Comparison of ENCODE assay signal across 18 mouse cellular contexts in genomic region chr2:92455704-92456103, GRCm38 (mm10). TPM values are rescaled to one million over a fixed set of nuclear protein-coding genes. Genes with fewer than 3 reads are reported as not detected.
A peak's percentile ranks its signal among the peaks of the same experiment; 100 is the strongest.
DNase-seq lines count a peak whose midpoint lies in the region; ATAC-seq and TF ChIP-seq lines count a peak whose summit lies in the region.
"Had no signal": no experiment of that assay in that cellular context is flagged by ENCODE, and none has a peak within 500 bp of the region (broad histone marks: within the 10 kb centered on the region; RNA-seq: fewer than 3 reads in every experiment).

No protein-coding gene starts in this region.

- no peak overlapping the region for H3K27ac ChIP-seq in heart, embryonic 13.5 days (replicated peaks)
- H3K27ac ChIP-seq in midbrain, embryonic 14.5 days (replicated peaks; ENCODE audit: low read depth, low read length): no peak overlapping the region
- H3K27ac ChIP-seq in midbrain, embryonic 15.5 days: no peak overlapping the region
- no peak overlapping the region for H3K27ac ChIP-seq in MEL (ENCODE audit: control insufficient read depth, low read depth, low read length)
- H3K27ac ChIP-seq in liver, embryonic 15.5 days (replicated peaks): no peak overlapping the region
- H3K27ac ChIP-seq: heart, embryonic 15.5 days; hindbrain, embryonic 12.5 days had no signal

- H3K79me2 ChIP-seq in MEL (ENCODE audit: control insufficient read depth, insufficient read depth, low read length, poor library complexity): peaks cover 39% of the 10 kb centered on the region

- no peak for TF ChIP-seq EP300 in MEL (IDR thresholded peaks at IDR 0.05; ENCODE audit: low read depth in 1 of 2, low read length in 2 of 2)

- peaks cover 32% of the 10 kb centered on the region for H3K36me3 ChIP-seq in heart, embryonic 13.5 days
- H3K36me3 ChIP-seq in midbrain, embryonic 14.5 days (ENCODE audit: control insufficient read depth, insufficient read depth, low read length): peaks cover 18% of the 10 kb centered on the region
- H3K36me3 ChIP-seq in midbrain, embryonic 15.5 days (replicated peaks): peaks cover 14% of the 10 kb centered on the region
- H3K36me3 ChIP-seq in MEL (ENCODE audit: control insufficient read depth in 1 of 2, insufficient read depth in 2 of 2, low read length in 2 of 2): peaks cover 4 to 35% of the 10 kb centered on the region in 2 experiments; a peak in 3 of 4 replicates
- peaks cover 33% of the 10 kb centered on the region for H3K36me3 ChIP-seq in liver, embryonic 15.5 days (replicated peaks)

- H3K9ac ChIP-seq in heart, embryonic 13.5 days: peak overlapping the region; percentile 42; the same call in 1 of the 2 replicates
- peak overlapping the region; percentile 16; the same call in 1 of the 2 replicates for H3K9ac ChIP-seq in midbrain, embryonic 14.5 days (replicated peaks; ENCODE audit: low read length)
- H3K9ac ChIP-seq in midbrain, embryonic 15.5 days: no peak overlapping the region
- H3K9ac ChIP-seq in MEL (ENCODE audit: control insufficient read depth, low read depth, low read length, poor library complexity, severe bottlenecking): peak overlapping the region; percentile 21
- no peak overlapping the region for H3K9ac ChIP-seq in liver, embryonic 15.5 days
- H3K9ac ChIP-seq: heart, embryonic 15.5 days; hindbrain, embryonic 12.5 days; lung, embryonic 14.5 days had no signal

- no peak for TF ChIP-seq RAD21 in MEL (IDR thresholded peaks at IDR 0.05; ENCODE audit: low read depth, low read length)

- ATAC-seq in heart, embryonic 13.5 days (ENCODE audit: extremely low read depth, insufficient number of reproducible peaks, low FRiP score, low TSS enrichment): no peak
- no peak for ATAC-seq in midbrain, embryonic 14.5 days (ENCODE audit: low FRiP score, low TSS enrichment)
- no peak for ATAC-seq in midbrain, embryonic 15.5 days (replicated peaks)
- ATAC-seq in liver, embryonic 15.5 days (ENCODE audit: insufficient read depth): no peak

- DNase-seq in heart, postnatal 14 days: no peak
- no peak for DNase-seq in midbrain, embryonic 14.5 days
- no peak for DNase-seq in MEL (ENCODE audit: low read depth, low spot score)
- DNase-seq in layer of hippocampus, adult 9-10 months (ENCODE audit: low spot score): no peak
- DNase-seq in adrenal gland, adult 2 months: no peak
- DNase-seq: adrenal gland, postnatal 36 days; cerebellum, postnatal 10 days; kidney, adult 18-20 months; kidney, postnatal 36 days; left cerebral cortex, postnatal 4 days; lung, embryonic 14.5 days had no signal

- no peaks in the 10 kb centered on the region for H3K9me3 ChIP-seq in heart, embryonic 13.5 days
- H3K9me3 ChIP-seq in midbrain, embryonic 14.5 days (ENCODE audit: control insufficient read depth, low read length): no peaks in the 10 kb centered on the region
- H3K9me3 ChIP-seq in midbrain, embryonic 15.5 days: no peaks in the 10 kb centered on the region
- H3K9me3 ChIP-seq in MEL (replicated peaks; ENCODE audit: insufficient read depth, low read length): no peaks in the 10 kb centered on the region
- no peaks in the 10 kb centered on the region for H3K9me3 ChIP-seq in liver, embryonic 15.5 days (replicated peaks)
- H3K9me3 ChIP-seq: heart, embryonic 15.5 days; hindbrain, embryonic 12.5 days had no signal

- H3K4me2 ChIP-seq in heart, embryonic 13.5 days: no peak overlapping the region
- H3K4me2 ChIP-seq in midbrain, embryonic 14.5 days (ENCODE audit: low read length): no peak overlapping the region
- H3K4me2 ChIP-seq in midbrain, embryonic 15.5 days: no peak overlapping the region
- H3K4me2 ChIP-seq in liver, embryonic 15.5 days: peak overlapping the region; percentile 5; the same call in 1 of the 2 replicates
- H3K4me2 ChIP-seq: heart, embryonic 15.5 days; hindbrain, embryonic 12.5 days; lung, embryonic 14.5 days had no signal

- WGBS in heart, embryonic 13.5 days: 53% methylated on average over 2 of the region's 3 CpGs
- WGBS in midbrain, embryonic 14.5 days: 55% methylated on average over 2 of the region's 3 CpGs
- WGBS in midbrain, embryonic 15.5 days: 44% methylated on average over 3 of the region's 3 CpGs
- 15% methylated on average over 3 of the region's 3 CpGs for WGBS in liver, embryonic 15.5 days (ENCODE audit: insufficient replicate concordance)

- TF ChIP-seq CTCF in MEL (IDR thresholded peaks at IDR 0.05 in 2 of 3, conservative IDR thresholded peaks at IDR 0.05 in 1 of 3; ENCODE audit: control insufficient read depth in 1 of 3, insufficient read depth in 1 of 3, low read depth in 2 of 3, low read length in 3 of 3, poor library complexity in 1 of 3, severe bottlenecking in 1 of 3): no peak

- intact Hi-C loops in heart, postnatal 14 days (cut with DNase I): no loop called here

- TF ChIP-seq POLR2A in MEL (IDR thresholded peaks at IDR 0.05; ENCODE audit: control insufficient read depth in 1 of 2, insufficient read depth in 1 of 2, low read depth in 1 of 2, low read length in 2 of 2, poor library complexity in 1 of 2): no peak

- peaks cover 5% of the 10 kb centered on the region for H3K27me3 ChIP-seq in heart, embryonic 13.5 days (replicated peaks)
- H3K27me3 ChIP-seq in midbrain, embryonic 14.5 days (ENCODE audit: control insufficient read depth, insufficient read depth, low read length): peaks cover 8% of the 10 kb centered on the region
- H3K27me3 ChIP-seq in midbrain, embryonic 15.5 days (replicated peaks): no peaks in the 10 kb centered on the region
- H3K27me3 ChIP-seq in MEL (ENCODE audit: control insufficient read depth in 1 of 2, insufficient read depth in 2 of 2, low read length in 2 of 2): no peaks in the 10 kb centered on the region
- peaks cover 14% of the 10 kb centered on the region for H3K27me3 ChIP-seq in liver, embryonic 15.5 days

- H3K4me1 ChIP-seq in heart, embryonic 13.5 days: peaks cover 40% of the 10 kb centered on the region
- H3K4me1 ChIP-seq in midbrain, embryonic 14.5 days (ENCODE audit: control insufficient read depth, insufficient read depth, low read length): peaks cover 33% of the 10 kb centered on the region
- H3K4me1 ChIP-seq in midbrain, embryonic 15.5 days: peaks cover 45% of the 10 kb centered on the region
- H3K4me1 ChIP-seq in MEL (ENCODE audit: control insufficient read depth in 1 of 2, insufficient read depth in 2 of 2, low read length in 2 of 2): peaks cover 7 to 38% of the 10 kb centered on the region in 2 experiments
- H3K4me1 ChIP-seq in liver, embryonic 15.5 days (replicated peaks): peaks cover 63% of the 10 kb centered on the region

- no peak overlapping the region for H3K4me3 ChIP-seq in heart, embryonic 13.5 days
- H3K4me3 ChIP-seq in midbrain, embryonic 14.5 days (replicated peaks; ENCODE audit: low read depth, low read length): no peak overlapping the region
- no peak overlapping the region for H3K4me3 ChIP-seq in midbrain, embryonic 15.5 days
- 0 out of 4 replicates have a peak overlapping the region, but pooled peaks of 1 of the 2 experiments have one; percentile 80 for H3K4me3 ChIP-seq in MEL (ENCODE audit: control insufficient read depth in 1 of 2, insufficient read depth in 1 of 2, low read depth in 2 of 2, low read length in 2 of 2)
- H3K4me3 ChIP-seq in liver, embryonic 15.5 days (replicated peaks): no peak overlapping the region
- H3K4me3 ChIP-seq: heart, embryonic 15.5 days; hindbrain, embryonic 12.5 days; myocyte had no signal

TF ChIP-seq in MEL, 35 proteins besides CTCF, POLR2A, EP300 and RAD21:
- no peak for TF ChIP-seq POLR2AphosphoS5 (IDR thresholded peaks at IDR 0.05; ENCODE audit: borderline replicate concordance, low read depth, low read length)
- peak; percentile 70 for TF ChIP-seq USF1 (IDR thresholded peaks at IDR 0.05; ENCODE audit: low read depth, low read length)

RNA-seq across cellular contexts. Expression of gene Slc35c1, which starts 4.6 kb away (rescaled TPM):
- polyA plus RNA-seq in heart, embryonic 13.5 days (2015; fragmentation: Nextera tagmentation; extraction: Ambion mirVana): 7.7 and 8.9 TPM in 2 replicates
- 1 to 10 TPM; 5.5 to 5.6 TPM for total RNA-seq in heart, postnatal 14 days (2021)
- polyA plus RNA-seq in midbrain, embryonic 14.5 days (2014; fragmentation: Nextera tagmentation; extraction: Ambion mirVana): 8.6 and 11.9 TPM in 2 replicates
- polyA plus RNA-seq in midbrain, embryonic 15.5 days (2015; fragmentation: Nextera tagmentation; extraction: Ambion mirVana): 14.4 and 17.4 TPM in 2 replicates
- 14.4 and 16.8 TPM in 2 replicates for total RNA-seq in MEL (2012; rRNA removed)
- 10 to 100 TPM in 1 of 2 experiments, not detected in 1; 64.5 TPM for polyA plus RNA-seq in MEL (2012; ENCODE audit: insufficient read depth in 1 of 2, insufficient read length in 2 of 2, low read depth in 1 of 2, low replicate concordance in 2 of 2, missing spikeins in 1 of 2)
- 11.0 and 11.6 TPM in 2 replicates for polyA plus RNA-seq in liver, embryonic 15.5 days (2015; fragmentation: Nextera tagmentation; extraction: Ambion mirVana)
- 10 to 100 TPM; 14.3 to 23.2 TPM for total RNA-seq in adrenal gland, adult 2 months (2021)
- 50.9 and 98.4 TPM in 2 replicates for polyA plus RNA-seq in adrenal gland, adult 2 months (2012; rRNA removed)

RNA-seq across cellular contexts. Expression of gene Cry2, which starts 21.9 kb away (rescaled TPM):
- polyA plus RNA-seq in heart, embryonic 13.5 days (2015; fragmentation: Nextera tagmentation; extraction: Ambion mirVana): 18.6 and 19.0 TPM in 2 replicates
- total RNA-seq in heart, postnatal 14 days (2021): 10 to 100 TPM; 20.9 to 26.6 TPM
- polyA plus RNA-seq in midbrain, embryonic 14.5 days (2014; fragmentation: Nextera tagmentation; extraction: Ambion mirVana): 33.3 and 33.9 TPM in 2 replicates
- polyA plus RNA-seq in midbrain, embryonic 15.5 days (2015; fragmentation: Nextera tagmentation; extraction: Ambion mirVana): 47.5 and 49.0 TPM in 2 replicates
- 13.3 and 16.4 TPM in 2 replicates for total RNA-seq in MEL (2012; rRNA removed)
- polyA plus RNA-seq in MEL (2012; ENCODE audit: insufficient read depth in 1 of 2, insufficient read length in 2 of 2, low read depth in 1 of 2, low replicate concordance in 2 of 2, missing spikeins in 1 of 2): 10 to 100 TPM in 1 of 2 experiments, not detected in 1; 36.2 TPM
- 11.2 and 14.6 TPM in 2 replicates for polyA plus RNA-seq in liver, embryonic 15.5 days (2015; fragmentation: Nextera tagmentation; extraction: Ambion mirVana)
- 10 to 100 TPM; 32.9 to 45.1 TPM for total RNA-seq in adrenal gland, adult 2 months (2021)
- 27.6 and 53.8 TPM in 2 replicates for polyA plus RNA-seq in adrenal gland, adult 2 months (2012; rRNA removed)

RNA-seq across cellular contexts. Expression of gene Mapk8ip1, which starts 54.6 kb away (rescaled TPM):
- polyA plus RNA-seq in heart, embryonic 13.5 days (2015; fragmentation: Nextera tagmentation; extraction: Ambion mirVana): 6.5 and 7.5 TPM in 2 replicates
- total RNA-seq in heart, postnatal 14 days (2021): 1 to 10 TPM; 7.4 to 8.6 TPM
- 62.4 and 117 TPM in 2 replicates for polyA plus RNA-seq in midbrain, embryonic 14.5 days (2014; fragmentation: Nextera tagmentation; extraction: Ambion mirVana)
- 155 and 165 TPM in 2 replicates for polyA plus RNA-seq in midbrain, embryonic 15.5 days (2015; fragmentation: Nextera tagmentation; extraction: Ambion mirVana)
- total RNA-seq in MEL (2012; rRNA removed): 1.5 and 2.5 TPM in 2 replicates
- 1 to 10 TPM in 1 of 2 experiments, not detected in 1; 3.8 TPM for polyA plus RNA-seq in MEL (2012; ENCODE audit: insufficient read depth in 1 of 2, insufficient read length in 2 of 2, low read depth in 1 of 2, low replicate concordance in 2 of 2, missing spikeins in 1 of 2)
- polyA plus RNA-seq in liver, embryonic 15.5 days (2015; fragmentation: Nextera tagmentation; extraction: Ambion mirVana): 1.8 and 1.9 TPM in 2 replicates
- total RNA-seq in adrenal gland, adult 2 months (2021): 10 to 100 TPM; 30.2 to 34.9 TPM
- polyA plus RNA-seq in adrenal gland, adult 2 months (2012; rRNA removed): 60.9 and 67.1 TPM in 2 replicates
- total RNA-seq: megakaryocyte progenitor cell, adult 5-6 weeks had no signal

Comparison
In these comparisons a context has a peak if more than half of its experiments do, and no peak if none do; other contexts are left out.
1. H3K9ac ChIP-seq: peak in heart, embryonic 13.5 days (single experiment), midbrain, embryonic 14.5 days (single experiment) and MEL (single experiment); none in midbrain, embryonic 15.5 days (single experiment) and liver, embryonic 15.5 days (single experiment).